Mouse (Mus musculus): ENCODE data around the gene Zbed3. TPM values are rescaled to one million over a fixed set of nuclear protein-coding genes. Genes with fewer than 3 reads are reported as not detected.
A peak's percentile ranks its signal among the peaks of the same experiment; 100 is the strongest.

The Zbed3 gene
- polyA plus RNA-seq, 1 experiment from 2014 or later = 55.2 TPM

DNA sequence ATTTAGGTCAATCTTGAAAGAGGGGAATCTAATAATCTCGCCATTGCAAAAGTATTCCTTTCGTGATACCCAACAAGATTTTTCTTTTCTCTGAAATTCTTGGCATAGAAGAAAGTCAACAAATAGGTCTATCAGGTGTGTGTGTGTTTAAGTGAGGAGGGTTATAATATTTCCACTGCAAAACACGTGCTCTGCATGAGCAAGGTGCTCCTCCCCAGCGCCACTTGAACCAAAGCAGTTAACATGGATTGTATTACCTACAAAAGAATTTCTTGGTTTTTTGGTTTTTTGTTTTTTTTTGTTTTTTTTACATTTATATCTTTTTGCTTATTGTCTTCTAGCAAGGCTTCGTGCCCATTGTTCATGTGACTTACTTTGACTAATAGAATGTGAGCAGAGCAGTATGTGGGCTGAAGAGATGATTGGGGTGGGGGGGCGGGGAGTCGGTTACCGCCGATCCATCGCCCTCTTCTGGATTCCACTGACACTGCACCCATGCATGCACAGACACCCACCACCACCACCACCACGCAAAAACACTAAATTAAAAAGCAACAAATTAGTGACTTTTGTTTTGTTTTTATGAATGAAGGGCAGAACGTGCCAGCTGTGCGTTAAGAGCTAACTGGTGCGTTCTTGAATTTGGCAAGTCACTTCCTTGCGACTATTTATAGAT lies 676 bp downstream of the Zbed3 start:
- 24% methylated on average over 15 of the region's 15 CpGs for WGBS
- no peaks in the 10 kb centered on the region for H3K9me3 ChIP-seq
- no peaks in the 10 kb centered on the region for H3K27me3 ChIP-seq (ENCODE audit: poor library complexity, severe bottlenecking)
- peak; percentile 67 for DNase-seq (ENCODE audit: extremely low spot score, low spot score)
- peaks cover 27% of the 10 kb centered on the region for H3K4me1 ChIP-seq
- peak overlapping the region; percentile 99 for H3K27ac ChIP-seq
- peak overlapping the region; percentile 87 for H3K4me3 ChIP-seq
- peaks cover 7% of the 10 kb centered on the region for H3K36me3 ChIP-seq (replicated peaks)

DNA sequence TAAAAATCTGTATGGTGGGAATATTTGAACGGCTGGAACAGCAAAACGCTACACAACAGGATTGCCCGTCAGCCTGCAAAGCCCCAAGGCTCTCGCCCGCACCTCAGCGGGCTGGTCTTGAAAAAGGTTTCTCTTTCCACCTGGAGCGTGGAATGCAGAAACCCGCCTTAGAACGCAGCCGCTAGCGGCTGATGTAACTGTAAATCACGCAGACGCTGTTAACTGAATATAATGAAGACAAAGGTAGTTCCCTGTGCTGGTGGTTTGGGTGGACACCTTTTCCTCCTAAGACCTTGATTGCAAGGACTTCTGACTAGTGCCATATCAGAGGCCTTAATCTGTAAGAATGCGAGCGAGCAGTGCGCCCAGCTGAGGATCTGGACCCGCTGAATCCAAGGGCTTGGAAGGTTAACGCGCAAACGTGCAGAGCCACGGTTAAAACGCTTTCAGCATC lies 1.2 kb downstream of the Zbed3 start:
- H3K4me3 ChIP-seq = peak overlapping the region; percentile 87
- peak overlapping the region; percentile 99 for H3K27ac ChIP-seq
- DNase-seq (ENCODE audit: extremely low spot score, low spot score) = peak; percentile 62
- H3K9me3 ChIP-seq = no peaks in the 10 kb centered on the region
- H3K4me1 ChIP-seq = peaks cover 27% of the 10 kb centered on the region
- H3K27me3 ChIP-seq (ENCODE audit: poor library complexity, severe bottlenecking) = no peaks in the 10 kb centered on the region
- WGBS = under 1% methylated on average over 22 of the region's 22 CpGs
- peaks cover 8% of the 10 kb centered on the region for H3K36me3 ChIP-seq (replicated peaks)

DNA sequence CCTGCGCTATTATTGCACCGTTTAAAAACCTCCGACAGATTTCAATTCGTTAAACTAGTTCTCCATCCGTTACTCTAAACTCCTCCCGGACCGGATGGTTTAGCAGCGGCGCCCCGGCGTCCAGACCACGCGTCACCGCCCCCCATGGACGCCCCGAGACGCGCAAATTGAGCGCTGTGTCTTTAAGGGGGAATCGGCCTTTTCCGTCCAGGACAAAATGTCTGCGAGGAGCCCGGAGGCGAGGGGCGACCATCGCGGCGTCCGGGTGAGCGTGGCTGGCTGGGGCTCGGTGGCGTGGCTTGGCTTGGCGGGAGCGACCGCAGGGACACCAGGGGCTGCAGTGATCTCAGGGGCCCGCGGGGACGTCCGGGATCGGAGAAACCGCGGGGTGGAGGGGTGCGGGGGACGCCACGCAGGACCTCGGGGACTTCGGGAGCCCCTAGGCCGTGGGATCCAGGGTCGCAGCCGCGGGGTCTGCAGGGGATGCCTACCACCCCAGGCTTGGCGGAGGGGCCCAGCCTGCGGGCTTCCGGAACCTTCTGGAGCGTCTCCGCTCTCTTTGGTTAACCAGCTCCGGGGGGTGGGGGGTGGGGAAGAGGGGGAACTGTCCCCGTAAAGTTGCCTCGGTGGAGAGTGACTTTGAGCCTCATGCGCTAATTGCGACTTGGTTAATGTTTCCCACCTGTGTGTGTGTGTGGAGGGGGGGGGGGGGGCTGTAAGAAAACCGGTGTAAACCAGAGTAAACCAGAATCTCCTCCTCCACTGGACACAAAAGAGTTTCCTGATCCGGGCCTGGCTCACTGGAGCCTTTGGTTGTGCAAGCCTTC lies 1.9 kb downstream of the Zbed3 start:
- DNase-seq (ENCODE audit: extremely low spot score, low spot score) = peak; percentile 80
- Histone ChIP-seq H3K9me3 (no peaks in the 10 kb centered on the region), H3K36me3 (replicated peaks) (peaks cover 8% of the 10 kb centered on the region), H3K27ac (peak overlapping the region; percentile 99), H3K27me3 (ENCODE audit: poor library complexity, severe bottlenecking) (no peaks in the 10 kb centered on the region), H3K4me1 (peaks cover 27% of the 10 kb centered on the region), H3K4me3 (peak overlapping the region; percentile 87)
- under 1% methylated on average over 63 of the region's 63 CpGs for WGBS

DNA sequence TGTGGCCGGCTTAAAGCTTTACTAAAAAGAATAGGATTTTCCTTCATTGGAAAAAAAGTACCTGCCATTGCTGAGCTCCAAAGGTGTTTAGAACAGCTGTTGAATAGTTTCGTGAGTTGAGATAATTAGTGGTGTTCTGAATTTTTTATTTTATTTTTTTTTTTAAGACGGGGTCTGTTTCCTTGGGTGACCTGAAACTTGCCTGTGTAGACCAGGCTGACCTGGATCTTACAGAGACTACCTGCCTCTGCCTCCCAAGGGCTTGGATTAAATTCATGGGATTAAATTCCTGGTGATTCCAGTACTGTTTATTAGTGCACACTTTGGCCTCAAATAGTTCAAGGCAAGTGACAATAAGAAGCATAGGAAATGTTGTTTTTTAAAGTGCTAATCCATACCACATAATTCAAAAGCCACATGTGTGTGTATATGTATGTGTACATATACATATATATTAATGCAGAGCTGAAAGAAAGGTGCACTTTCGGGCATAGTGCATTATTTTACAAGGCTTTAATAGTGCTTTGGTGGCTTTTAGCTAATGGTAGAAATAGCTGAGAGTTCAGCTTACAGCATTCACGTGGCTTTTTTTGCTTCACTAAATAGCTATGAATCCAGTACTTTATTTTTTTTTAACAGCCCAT lies 2.6 kb downstream of the Zbed3 start:
- DNase-seq (ENCODE audit: extremely low spot score, low spot score) = no peak

DNA sequence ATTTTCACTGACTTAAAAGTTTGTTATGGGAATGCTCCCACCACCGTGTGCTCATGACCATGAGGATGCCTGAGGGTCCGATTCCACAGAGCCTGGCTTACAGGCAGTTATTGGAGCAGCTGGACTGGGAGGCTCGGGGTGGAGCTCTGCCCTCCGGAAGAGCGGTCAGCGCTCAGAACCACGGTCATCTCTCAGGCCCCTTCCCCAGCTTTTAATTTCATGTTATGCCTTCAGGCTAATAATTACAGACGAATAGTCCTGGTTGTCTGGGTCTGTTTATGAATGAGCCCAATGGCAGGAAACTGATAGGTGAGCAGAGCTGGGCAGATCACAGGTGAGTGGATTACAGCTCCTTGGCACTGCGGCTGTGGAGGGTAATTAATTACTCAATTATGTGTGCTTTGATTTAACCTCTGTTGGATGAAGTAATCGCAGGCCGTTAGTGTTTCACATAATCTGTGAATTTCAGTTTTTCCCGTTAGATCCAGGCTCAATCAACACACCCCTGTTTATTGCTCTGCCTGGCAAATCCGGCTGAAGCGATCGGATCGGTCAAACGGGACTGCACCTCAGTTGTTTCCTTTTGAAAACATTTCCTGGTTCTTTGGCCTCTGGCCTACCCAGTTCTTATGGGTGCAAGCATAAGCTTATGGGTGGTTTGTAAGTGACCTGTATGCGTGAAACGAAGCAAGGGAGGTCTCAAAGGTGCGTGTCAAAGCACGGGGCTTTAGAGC lies 3.4 kb downstream of the Zbed3 start:
- peak; percentile 45 for DNase-seq (ENCODE audit: extremely low spot score, low spot score)
- H3K27me3 ChIP-seq (ENCODE audit: poor library complexity, severe bottlenecking) = no peaks in the 10 kb centered on the region
- H3K27ac ChIP-seq = peak overlapping the region; percentile 99
- WGBS = 13% methylated on average over 21 of the region's 21 CpGs
- peaks cover 16% of the 10 kb centered on the region for H3K36me3 ChIP-seq (replicated peaks)
- H3K4me1 ChIP-seq = peaks cover 27% of the 10 kb centered on the region
- no peaks in the 10 kb centered on the region for H3K9me3 ChIP-seq
- H3K4me3 ChIP-seq = peak overlapping the region; percentile 87

More for the DNA sequence above, 2.6 kb downstream of the Zbed3 start:
- H3K36me3 ChIP-seq (replicated peaks) = peaks cover 12% of the 10 kb centered on the region
- WGBS = 14% methylated on average over 5 of the region's 5 CpGs
- peak overlapping the region; percentile 99 for H3K27ac ChIP-seq
- H3K4me1 ChIP-seq = peaks cover 27% of the 10 kb centered on the region
- H3K4me3 ChIP-seq = peak overlapping the region; percentile 87
- H3K27me3 ChIP-seq (ENCODE audit: poor library complexity, severe bottlenecking) = no peaks in the 10 kb centered on the region
- no peaks in the 10 kb centered on the region for H3K9me3 ChIP-seq

DNA sequence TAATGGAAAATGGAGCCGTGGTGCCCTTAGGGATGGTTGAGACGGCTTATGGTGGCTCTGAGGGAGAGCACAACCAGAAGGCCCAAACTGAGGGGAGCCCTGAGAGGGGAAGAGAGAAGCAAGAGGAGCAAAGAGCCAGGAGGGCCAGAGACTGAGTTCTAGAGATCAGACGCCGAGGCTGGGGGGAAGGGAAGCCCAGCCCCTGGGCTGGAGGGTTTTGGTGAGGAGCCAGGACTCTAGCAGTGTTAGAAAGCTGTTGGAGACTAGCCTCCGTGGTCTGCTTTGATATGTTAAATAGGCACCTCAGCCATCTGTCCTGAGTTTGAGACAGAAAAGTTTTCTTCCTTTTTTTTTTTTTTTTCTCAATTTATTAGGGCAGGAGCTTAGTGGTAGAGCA lies 3.9 kb downstream of the Zbed3 start:
- DNase-seq (ENCODE audit: extremely low spot score, low spot score) = peak; percentile 31
- Histone ChIP-seq H3K27ac (peak overlapping the region; percentile 99), H3K27me3 (ENCODE audit: poor library complexity, severe bottlenecking) (no peaks in the 10 kb centered on the region), H3K9me3 (no peaks in the 10 kb centered on the region), H3K36me3 (replicated peaks) (peaks cover 21% of the 10 kb centered on the region), H3K4me1 (peaks cover 27% of the 10 kb centered on the region), H3K4me3 (peak overlapping the region; percentile 87)
- WGBS = 7% methylated on average over 5 of the region's 5 CpGs

DNA sequence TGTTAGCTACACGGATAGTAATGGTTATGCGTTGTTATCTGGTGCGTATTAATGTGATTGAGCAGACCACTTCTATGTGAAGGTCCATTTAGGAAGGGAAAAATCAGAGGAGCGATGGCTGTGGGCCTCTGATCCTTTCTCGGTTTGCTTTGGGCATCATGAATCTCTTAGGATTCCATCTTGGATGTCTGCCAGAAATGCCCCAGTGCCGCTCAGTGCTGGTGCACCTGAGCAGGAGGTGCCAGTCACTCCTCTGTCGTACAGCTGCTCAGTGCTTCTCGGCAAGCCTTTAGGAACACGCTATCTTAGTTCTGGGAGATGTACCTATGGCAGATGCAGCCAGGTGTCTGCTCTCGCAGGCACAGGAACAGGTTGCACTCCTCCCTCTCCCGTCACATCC lies 5.4 kb downstream of the Zbed3 start:
- 93% methylated on average over 11 of the region's 11 CpGs for WGBS
- H3K36me3 ChIP-seq (replicated peaks) = peaks cover 24% of the 10 kb centered on the region
- H3K9me3 ChIP-seq = no peaks in the 10 kb centered on the region
- no peaks in the 10 kb centered on the region for H3K27me3 ChIP-seq (ENCODE audit: poor library complexity, severe bottlenecking)
- H3K4me1 ChIP-seq = peaks cover 29% of the 10 kb centered on the region
- no peak overlapping the region for H3K27ac ChIP-seq
- H3K4me3 ChIP-seq = no peak overlapping the region
- no peak for DNase-seq (ENCODE audit: extremely low spot score, low spot score)

DNA sequence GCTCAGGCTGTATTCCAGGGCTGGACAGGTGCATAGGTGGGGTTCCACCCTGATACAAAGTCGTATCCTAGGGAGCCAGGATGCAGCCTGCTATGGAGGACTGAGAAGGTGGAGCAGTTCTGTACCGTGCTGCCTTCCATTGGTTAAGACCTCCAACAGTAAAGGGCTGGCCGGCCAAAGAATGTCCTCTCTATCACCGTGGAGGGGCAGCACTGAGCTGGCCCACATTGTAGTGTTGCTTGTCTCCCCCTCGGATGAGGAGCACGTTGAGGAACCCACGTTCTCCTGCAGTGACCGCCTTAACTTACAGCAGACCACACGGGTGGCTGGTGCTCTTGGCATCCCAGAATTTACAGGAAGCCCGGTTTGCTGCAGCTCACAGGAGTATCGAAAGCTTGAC lies 7.1 kb downstream of the Zbed3 start:
- peaks cover 29% of the 10 kb centered on the region for H3K4me1 ChIP-seq
- 61% methylated on average over 11 of the region's 11 CpGs for WGBS
- H3K27ac ChIP-seq = no peak overlapping the region
- H3K9me3 ChIP-seq = no peaks in the 10 kb centered on the region; the same call in 1 of the 2 replicates
- no peaks in the 10 kb centered on the region for H3K27me3 ChIP-seq (ENCODE audit: poor library complexity, severe bottlenecking)
- no peak for DNase-seq (ENCODE audit: extremely low spot score, low spot score)
- no peak overlapping the region for H3K4me3 ChIP-seq
- peaks cover 36% of the 10 kb centered on the region for H3K36me3 ChIP-seq (replicated peaks)

DNA sequence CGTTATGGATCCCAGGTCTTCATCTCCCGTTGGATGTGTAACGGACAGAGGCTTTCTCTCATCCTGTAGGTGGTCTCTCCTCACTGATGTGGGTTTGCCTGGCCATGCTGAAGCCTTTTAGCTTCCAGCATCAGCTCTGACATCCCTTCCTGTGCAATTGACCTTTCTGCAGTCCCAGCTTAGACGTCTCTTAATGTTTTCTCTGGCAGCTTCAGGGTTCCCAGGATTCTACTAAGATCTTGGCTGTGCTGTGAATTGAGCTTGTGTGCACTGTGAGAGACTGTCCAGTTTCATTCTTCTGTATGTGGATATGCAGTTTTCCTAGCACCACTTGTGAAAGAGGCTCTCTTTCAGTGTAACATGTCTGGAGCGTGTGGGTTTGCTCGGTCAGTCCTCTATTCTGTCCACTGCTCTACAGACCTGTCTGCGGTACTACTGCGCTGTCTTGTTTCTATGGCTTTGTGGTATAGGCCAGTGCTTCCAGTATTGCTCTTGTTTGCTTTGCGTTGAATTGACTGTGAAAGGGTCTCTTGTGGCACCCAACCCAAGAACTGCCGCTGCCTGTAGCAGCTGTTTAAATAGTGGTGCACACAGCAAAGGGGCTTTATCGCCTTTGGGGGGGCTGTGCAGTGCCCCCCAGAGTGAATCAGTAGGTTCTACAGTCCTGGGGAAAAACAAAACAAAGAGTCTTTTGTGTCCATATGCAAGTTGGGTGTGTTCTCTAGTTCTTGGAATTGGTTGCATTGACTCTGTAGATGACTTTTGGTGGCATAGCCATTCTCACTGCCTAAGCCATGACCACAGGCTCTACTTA lies 8.9 kb downstream of the Zbed3 start:
- Histone ChIP-seq H3K9me3 (no peaks in the 10 kb centered on the region; the same call in 1 of the 2 replicates), H3K27me3 (ENCODE audit: poor library complexity, severe bottlenecking) (no peaks in the 10 kb centered on the region), H3K4me3 (no peak overlapping the region), H3K4me1 (peaks cover 20% of the 10 kb centered on the region), H3K27ac (no peak overlapping the region), H3K36me3 (replicated peaks) (peaks cover 52% of the 10 kb centered on the region)
- 86% methylated on average over 11 of the region's 11 CpGs for WGBS
- no peak for DNase-seq (ENCODE audit: extremely low spot score, low spot score)

DNA sequence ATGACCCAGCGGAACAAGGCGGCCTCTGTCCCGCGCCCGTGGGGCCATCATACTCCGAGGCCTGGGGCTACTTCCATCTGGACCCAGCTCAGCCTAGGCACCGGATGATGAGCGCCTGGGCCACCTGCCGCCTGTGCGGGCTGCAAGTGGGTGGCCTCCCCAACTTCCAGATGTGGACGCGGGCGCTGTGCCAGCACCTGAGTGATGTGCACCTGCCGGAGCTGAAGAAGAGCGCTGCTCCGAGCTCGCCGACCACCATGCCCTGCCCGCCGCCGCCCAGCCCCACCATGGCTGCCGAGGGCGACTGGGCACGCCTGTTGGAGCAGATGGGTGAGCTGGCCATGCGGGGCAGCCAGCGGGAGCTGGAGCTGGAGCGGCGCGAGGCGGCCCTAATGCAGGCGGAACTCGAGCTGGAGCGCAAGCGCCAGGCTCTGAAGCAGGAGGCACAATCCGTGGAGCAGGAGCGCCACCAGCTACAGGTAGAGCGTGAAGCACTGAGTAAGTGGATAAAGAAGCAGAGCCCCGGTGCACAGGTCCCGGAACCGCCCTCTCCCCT lies 12.8 kb downstream of the Zbed3 start:
- 59% methylated on average over 40 of the region's 40 CpGs for WGBS
- Histone ChIP-seq H3K4me3 (no peak overlapping the region), H3K27ac (no peak overlapping the region)

DNA sequence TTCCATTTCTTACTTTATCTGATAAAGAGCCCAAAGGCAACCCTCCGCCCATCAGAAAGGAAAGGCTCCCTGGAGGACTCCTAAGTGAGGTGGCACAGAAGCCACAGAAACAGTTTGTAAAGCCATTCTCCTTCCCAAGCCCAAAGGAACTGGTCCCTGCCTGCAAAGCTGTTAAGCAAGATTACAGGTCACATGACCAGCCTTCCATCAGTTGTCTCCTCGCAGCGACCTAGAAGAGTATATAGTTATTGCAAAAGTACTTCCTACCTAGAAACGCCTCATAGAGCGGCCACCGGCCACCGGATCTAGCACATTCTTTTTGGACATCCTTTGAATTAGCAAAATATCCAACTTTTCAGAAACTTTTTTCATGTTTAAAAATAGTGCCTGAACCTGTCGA lies 20.1 kb downstream of the Zbed3 start:
- DNase-seq (ENCODE audit: extremely low spot score, low spot score) = no peak
- 91% methylated on average over 8 of the region's 8 CpGs for WGBS
- H3K36me3 ChIP-seq (replicated peaks) = peaks cover 20% of the 10 kb centered on the region

More for the DNA sequence above, 12.8 kb downstream of the Zbed3 start:
- Histone ChIP-seq H3K27me3 (ENCODE audit: poor library complexity, severe bottlenecking) (no peaks in the 10 kb centered on the region), H3K4me1 (peaks cover 7% of the 10 kb centered on the region), H3K36me3 (replicated peaks) (peaks cover 69% of the 10 kb centered on the region), H3K9me3 (no peaks in the 10 kb centered on the region; the same call in 1 of the 2 replicates)
- no peak for DNase-seq (ENCODE audit: extremely low spot score, low spot score)

More for the DNA sequence above, 20.1 kb downstream of the Zbed3 start:
- no peaks in the 10 kb centered on the region for H3K4me1 ChIP-seq
- no peaks in the 10 kb centered on the region for H3K27me3 ChIP-seq (ENCODE audit: poor library complexity, severe bottlenecking)
- no peak overlapping the region for H3K4me3 ChIP-seq
- H3K27ac ChIP-seq = no peak overlapping the region
- no peaks in the 10 kb centered on the region for H3K9me3 ChIP-seq

All from forebrain, embryonic 10.5 days (tissue).